Mouse (Mus musculus) effector memory CD4-positive, alpha-beta T cell, adult 7 months (primary cell): Measurements from ENCODE around the gene Mfap5. TPM values are rescaled to one million over a fixed set of nuclear protein-coding genes. Genes with fewer than 3 reads are reported as not detected.

Experiments used
- polyA plus RNA-seq: library from polyadenylated mRNA; unstranded; fragments of 100-300 nt; shearing (Covaris generic); gene quantifications from one replicate; pipeline ENCODE4 v1.2.1, GENCODE M21; 2017

Mfap5 gene
- polyA plus RNA-seq = not detected

DNA sequence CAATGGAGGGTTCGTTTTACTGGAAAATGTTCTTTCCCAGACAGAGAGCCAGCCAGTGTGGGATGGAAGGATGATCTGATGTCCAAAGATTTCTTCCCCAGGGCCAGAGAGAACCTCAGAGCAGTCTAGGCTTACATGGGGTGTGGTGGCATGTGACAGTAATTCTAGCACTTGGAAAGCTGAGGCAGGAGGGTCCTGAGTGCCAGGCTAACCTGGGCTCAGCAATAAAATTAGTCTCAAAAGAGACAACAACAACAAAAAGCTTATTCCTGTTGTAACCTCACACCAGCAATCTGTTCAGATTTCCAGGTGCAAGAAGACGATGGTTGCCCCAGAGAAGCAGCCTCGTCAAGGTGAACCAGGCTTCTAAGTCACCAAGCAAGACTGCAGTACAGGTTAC is at the start of gene Mfap5:
Gene Mfap5 (plus strand): TSS at position 301 of the 400 bp plus-strand sequence.

DNA sequence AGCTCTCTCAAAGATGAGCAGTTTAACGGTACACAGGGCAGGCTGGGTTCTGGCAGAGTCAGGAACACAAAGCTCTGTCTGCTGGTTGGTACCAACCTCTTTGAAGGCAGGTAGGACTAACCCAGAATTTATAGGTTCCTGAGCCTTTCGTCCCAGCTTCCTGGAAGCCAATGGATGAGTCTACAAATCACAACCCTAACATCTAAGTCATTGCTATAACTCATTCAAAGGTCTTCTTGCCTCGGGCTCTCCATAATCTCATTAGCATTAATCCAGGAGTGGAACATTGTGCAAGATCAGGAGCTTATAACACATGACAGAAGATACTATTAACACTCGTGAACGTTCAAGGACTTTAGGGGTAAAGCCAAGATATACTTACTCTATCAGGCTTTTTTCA is 7.0 kb upstream of the Mfap5 start, which contains the start of gene Rimklb:
Gene Rimklb (minus strand): TSS at position 101 of the 400 bp plus-strand sequence.

DNA sequence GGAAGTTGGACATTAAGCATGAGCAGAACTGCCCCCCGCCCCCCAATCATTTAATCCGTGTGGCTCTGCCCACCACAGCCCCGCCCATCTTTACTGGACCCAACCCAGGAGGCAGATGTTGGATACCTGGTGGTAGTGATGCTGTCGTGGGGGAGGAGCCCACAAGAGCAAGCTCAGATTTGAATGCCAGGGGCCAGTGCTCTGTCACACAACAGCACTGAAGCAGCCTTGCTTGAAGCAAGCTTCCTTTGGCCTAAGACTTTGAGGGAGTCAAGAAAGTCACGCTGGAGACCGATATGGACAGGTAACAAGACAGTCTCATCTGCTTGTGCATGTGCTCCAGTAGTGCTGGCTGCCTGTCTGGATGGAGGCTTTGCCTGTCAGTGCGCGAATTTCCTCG is 48.0 kb downstream of the Mfap5 start, which contains the start of gene Aicda:
Gene Aicda (plus strand): TSS at position 196 of the 400 bp plus-strand sequence.

Other genes starting within 250 kb of the Mfap5 start
- 10.5 TPM for gene Klrg1, start 223.0 kb upstream of the Mfap5 start, polyA plus RNA-seq
- 233 TPM for gene M6pr, start 197.1 kb upstream of the Mfap5 start, polyA plus RNA-seq
- gene Phc1, start 165.3 kb upstream of the Mfap5 start, polyA plus RNA-seq = 9.2 TPM
- gene Rimklb, start 7.1 kb upstream of the Mfap5 start, polyA plus RNA-seq = 0.87 TPM
- not detected for gene Aicda, start 48.0 kb downstream of the Mfap5 start, polyA plus RNA-seq
- gene Apobec1, start 96.6 kb downstream of the Mfap5 start, polyA plus RNA-seq = 6.8 TPM
- gene Gdf3, start 104.2 kb downstream of the Mfap5 start, polyA plus RNA-seq = not detected
- gene Dppa3, start 120.6 kb downstream of the Mfap5 start, polyA plus RNA-seq = not detected
- gene Nanog, start 201.6 kb downstream of the Mfap5 start, polyA plus RNA-seq = not detected